Mouse (Mus musculus): ENCODE measurements at regions not wholly inside any gene's neighbourhood (a gene's known extent, or its start where the extent isn't known, plus 50 kb on each side); places are given as distances from the start of the nearest gene placed in this dataset.

GRCm38 (mm10) chr4:64335814-64336213 lies 289.0 kb upstream of the Tnc start:
- no peak for DNase-seq (ENCODE audit: low read depth, low spot score)

DNA sequence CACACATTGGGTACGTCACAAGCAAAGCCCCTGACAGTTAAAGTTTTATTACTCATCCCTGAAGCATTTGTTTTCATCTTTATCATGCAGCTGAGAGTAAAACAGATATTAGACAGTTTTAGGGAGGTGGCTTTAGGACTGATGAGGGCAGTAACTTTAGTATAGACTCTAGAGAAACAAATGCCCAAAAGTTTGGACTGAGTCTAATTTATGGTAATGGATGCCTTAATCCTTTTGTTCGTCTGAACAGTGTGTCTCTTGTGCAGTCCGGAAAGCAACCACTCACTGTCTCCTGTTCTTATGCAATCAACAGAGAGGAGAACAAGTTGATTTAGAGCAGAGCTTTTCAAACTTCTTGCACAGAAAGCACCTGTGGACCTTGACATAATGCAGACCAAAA lies 283.4 kb upstream of the Tnc start:
- DNase-seq (ENCODE audit: low read depth, low spot score), result no peak

- no peak for DNase-seq (ENCODE audit: low read depth, low spot score)
These were observed 277.6 kb upstream of the Tnc start for GRCm38 (mm10) chr4:64324391-64324790.

DNA sequence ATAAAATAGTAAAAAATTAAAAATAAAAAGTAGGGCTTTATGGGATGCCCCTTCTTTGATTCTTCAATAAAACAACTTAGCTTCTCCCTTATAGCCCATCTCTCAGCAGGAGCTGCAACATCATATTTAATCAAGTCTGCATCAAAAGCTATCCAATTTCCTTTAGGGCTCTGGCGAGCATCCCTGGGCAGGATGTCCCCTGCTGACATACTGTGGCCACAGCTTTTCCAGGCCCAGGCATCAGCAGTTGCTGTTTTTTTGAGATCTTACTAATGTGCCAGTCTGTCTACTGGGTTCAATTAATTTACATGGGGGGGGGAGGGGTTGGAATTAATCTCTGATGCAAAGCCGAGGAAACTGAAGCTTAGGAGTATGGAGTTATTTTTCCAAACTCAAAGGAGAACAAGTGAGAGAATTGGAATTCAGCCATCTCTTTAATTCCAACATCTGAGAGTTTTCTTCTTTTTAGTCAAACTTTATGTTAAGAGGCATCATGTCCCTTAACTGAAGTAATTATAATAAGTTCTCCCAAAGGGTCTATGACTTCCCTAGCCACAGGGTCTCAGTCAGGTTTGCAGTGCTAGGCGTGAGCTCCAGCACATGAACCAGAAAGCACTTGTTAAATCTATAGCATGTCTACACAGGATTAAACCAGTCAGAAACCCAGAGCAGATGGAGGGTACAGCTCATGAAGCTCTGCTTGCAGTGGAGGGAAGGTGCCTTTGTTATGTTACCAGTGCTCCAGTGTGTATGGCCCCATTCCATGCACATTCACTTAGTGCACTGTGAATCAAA lies 269.9 kb upstream of the Tnc start:
- no peak for DNase-seq (ENCODE audit: low read depth, low spot score)

GRCm38 (mm10) chr4:64296941-64297340 lies 250.1 kb upstream of the Tnc start:
- no peak for DNase-seq (ENCODE audit: low read depth, low spot score)

- peak; percentile 58 for DNase-seq (ENCODE audit: low read depth, low spot score)
These were observed 235.7 kb upstream of the Tnc start for GRCm38 (mm10) chr4:64282471-64282870.

- DNase-seq (ENCODE audit: low read depth, low spot score), result no peak
These were observed 230.2 kb upstream of the Tnc start for GRCm38 (mm10) chr4:64276980-64277379.

GRCm38 (mm10) chr4:64274291-64274960 lies 227.6 kb upstream of the Tnc start:
- DNase-seq (ENCODE audit: low read depth, low spot score), result no peak

- DNase-seq (ENCODE audit: low read depth, low spot score), result no peak
These were observed 223.0 kb upstream of the Tnc start for GRCm38 (mm10) chr4:64269846-64270245.

DNA sequence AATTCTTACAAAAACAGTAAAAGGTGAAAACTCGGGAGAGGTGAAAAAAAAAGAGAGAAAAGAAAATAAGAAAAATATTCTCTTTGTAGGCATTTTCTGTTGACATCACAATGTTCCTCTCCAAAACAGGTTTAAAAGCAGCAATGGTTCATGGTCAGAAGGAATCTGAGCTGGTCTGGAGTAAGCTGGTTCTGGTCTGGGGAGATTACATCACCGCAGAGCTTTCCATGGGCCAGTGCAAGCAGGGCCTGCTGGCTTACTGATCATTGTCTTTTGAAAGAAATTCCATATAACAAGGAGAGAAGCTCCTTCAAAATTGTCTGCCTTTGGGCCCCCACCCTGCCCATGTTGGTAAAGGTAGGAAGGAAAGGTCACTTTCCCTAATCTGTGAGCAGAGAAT lies 222.3 kb upstream of the Tnc start:
- no peak for DNase-seq (ENCODE audit: low read depth, low spot score)

- DNase-seq (ENCODE audit: low read depth, low spot score), result no peak
These were observed 213.7 kb upstream of the Tnc start for GRCm38 (mm10) chr4:64260473-64260872.

- no peak for DNase-seq (ENCODE audit: low read depth, low spot score)
These were observed 213.3 kb upstream of the Tnc start for GRCm38 (mm10) chr4:64260188-64260444.

GRCm38 (mm10) chr4:64259348-64260187 lies 212.8 kb upstream of the Tnc start:
- no peak for DNase-seq (ENCODE audit: low read depth, low spot score)

DNA sequence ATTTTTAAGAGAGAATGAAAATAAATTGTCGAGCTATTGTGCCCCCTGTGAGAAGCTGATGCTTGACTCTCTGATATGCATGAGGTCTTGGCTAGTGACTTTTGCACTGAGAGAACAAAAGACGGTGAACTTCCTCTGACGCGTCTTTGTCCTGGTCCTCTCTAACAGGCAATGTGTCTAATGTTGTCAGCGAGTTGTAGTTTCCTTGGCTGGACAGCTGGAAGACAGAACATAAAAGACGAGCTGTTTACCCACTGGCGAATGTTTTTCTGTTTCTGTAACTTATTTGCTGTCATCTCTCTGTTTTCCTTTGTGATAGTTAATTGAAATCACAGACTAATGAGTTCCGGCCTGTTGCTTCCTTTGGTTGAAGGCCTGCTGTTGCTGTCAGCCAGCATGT lies 208.4 kb upstream of the Tnc start:
- no peak for DNase-seq (ENCODE audit: low read depth, low spot score)

- no peak for DNase-seq (ENCODE audit: low read depth, low spot score)
These were observed 203.9 kb upstream of the Tnc start for GRCm38 (mm10) chr4:64250691-64251090.

GRCm38 (mm10) chr4:64238196-64238740 lies 191.5 kb upstream of the Tnc start:
- DNase-seq (ENCODE audit: low read depth, low spot score), result no peak

GRCm38 (mm10) chr4:64235534-64235933 lies 188.7 kb upstream of the Tnc start:
- no peak for DNase-seq (ENCODE audit: low read depth, low spot score)

DNA sequence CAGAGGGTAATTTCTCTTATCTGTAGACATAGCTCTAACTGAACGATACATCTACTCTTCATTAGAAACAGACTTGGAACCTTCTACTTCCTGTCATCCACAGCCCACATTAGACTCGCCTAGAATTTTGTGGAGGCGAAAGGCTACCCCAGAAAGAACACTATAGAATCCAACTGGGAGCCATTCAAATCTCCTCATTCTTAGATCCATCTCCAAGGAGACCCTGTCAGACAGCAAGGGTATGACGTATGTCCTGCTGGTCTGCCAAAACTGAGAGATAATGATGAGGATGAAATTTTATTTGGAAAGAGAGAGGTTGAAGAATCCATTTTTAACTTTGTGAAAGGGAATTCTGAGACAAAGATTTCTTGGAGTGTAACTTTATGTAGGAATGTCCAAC lies 185.3 kb upstream of the Tnc start:
- DNase-seq (ENCODE audit: low read depth, low spot score), result no peak

GRCm38 (mm10) chr4:64228341-64228740 lies 181.5 kb upstream of the Tnc start:
- no peak for DNase-seq (ENCODE audit: low read depth, low spot score)

GRCm38 (mm10) chr4:64226635-64227034 lies 179.8 kb upstream of the Tnc start:
- DNase-seq (ENCODE audit: low read depth, low spot score), result no peak

DNA sequence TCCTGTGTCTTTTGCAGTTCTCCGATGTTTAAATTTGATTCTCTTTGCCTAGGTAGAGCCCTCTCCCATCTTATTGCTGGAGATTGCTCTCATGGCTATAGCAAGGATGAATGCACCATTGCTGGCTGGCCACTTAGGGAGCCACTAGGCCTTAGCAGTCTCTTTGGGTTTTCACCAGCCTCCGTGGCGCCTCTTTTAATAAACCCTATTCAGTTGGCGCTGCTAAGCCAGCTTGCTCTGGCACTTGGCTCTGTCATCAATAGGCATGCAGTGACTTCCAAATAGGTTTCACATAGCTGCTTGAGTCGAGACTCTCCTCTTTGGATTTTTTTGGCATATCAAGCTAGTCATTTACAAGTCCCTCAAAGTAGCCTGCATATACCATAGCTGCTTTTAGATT lies 178.1 kb upstream of the Tnc start:
- DNase-seq (ENCODE audit: low read depth, low spot score), result no peak

GRCm38 (mm10) chr4:64219802-64220201 lies 173.0 kb upstream of the Tnc start:
- no peak for DNase-seq (ENCODE audit: low read depth, low spot score)

All from brain, embryonic 18.5 days (tissue).